Mouse (Mus musculus): ENCODE measurements around the gene Olfr961. TPM values are rescaled to one million over a fixed set of nuclear protein-coding genes. Genes with fewer than 3 reads are reported as not detected.
A peak's percentile ranks its signal among the peaks of the same experiment; 100 is the strongest.

Olfr961 gene
- total and polyA plus RNA-seq, 3 experiments = not detected

- Histone ChIP-seq H3K4me3 (replicated peaks in 1 of 3; ENCODE audit: low read depth in 2 of 3, low read length in 2 of 3, poor library complexity in 1 of 3) (no peak overlapping the region), H3K9me3 (replicated peaks; ENCODE audit: low read length) (no peaks in the 10 kb centered on the region), H3K79me2 (replicated peaks; ENCODE audit: control insufficient read depth, extremely low read depth, insufficient read depth, poor library complexity, severe bottlenecking) (no peaks in the 10 kb centered on the region), H3K9ac (ENCODE audit: insufficient read depth, low read depth) (no peak overlapping the region), H3K4me1 (ENCODE audit: control insufficient read depth in 1 of 2, insufficient read depth in 2 of 2) (0 out of 4 replicates have a peak, but pooled peaks cover 0 to 2% of the 10 kb centered on the region in 2 experiments), H3K27ac (ENCODE audit: insufficient read depth, low read depth) (no peak overlapping the region), H3K36me3 (replicated peaks in 1 of 2; ENCODE audit: control insufficient read depth in 1 of 2, insufficient read depth in 1 of 2, low read length in 1 of 2) (no peaks in the 10 kb centered on the region), H3K27me3 (replicated peaks) (no peaks in the 10 kb centered on the region), H3K4me2 (ENCODE audit: insufficient read depth, low read depth, poor library complexity, severe bottlenecking) (no peak overlapping the region)
- no peak for DNase-seq (ENCODE audit: extremely low read depth)
- in situ Hi-C loops (cut with MboI; ENCODE audit: low pct_ligation_motif_present, low pct_unique_long_range_greater_than_20kb, low sequenced_read_pairs) (no loop called here), dilution Hi-C loops (cut with MboI; ENCODE audit: extremely low pct_ligation_motif_present, extremely low pct_unique_long_range_greater_than_20kb, low sequenced_read_pairs) (no loop called here)
- no peak for TF ChIP-seq SIN3A (IDR thresholded peaks at IDR 0.05; ENCODE audit: low read length)
- TF ChIP-seq KAT2A (IDR thresholded peaks at IDR 0.05; ENCODE audit: insufficient replicate concordance, low read length) = no peak
- no peak for TF ChIP-seq HCFC1 (IDR thresholded peaks at IDR 0.05; ENCODE audit: low read depth, low read length)
- no peak for TF ChIP-seq MXI1 (IDR thresholded peaks at IDR 0.05; ENCODE audit: low read depth, low read length)
- TF ChIP-seq NELFE (IDR thresholded peaks at IDR 0.05; ENCODE audit: low read depth, low read length) = no peak
- no peak for TF ChIP-seq ZKSCAN1 (IDR thresholded peaks at IDR 0.05; ENCODE audit: borderline replicate concordance, low read depth, low read length)
- TF ChIP-seq NRF1 (IDR thresholded peaks at IDR 0.05; ENCODE audit: low read depth, low read length) = no peak
- TF ChIP-seq EP300 (IDR thresholded peaks at IDR 0.05; ENCODE audit: low read length) = no peak
- no peak for TF ChIP-seq E2F4 (IDR thresholded peaks at IDR 0.05; ENCODE audit: insufficient replicate concordance, low read depth, low read length)
Observed at GRCm38 (mm10) chr9:39678557-39678956, 33.7 kb downstream of the Olfr961 start.

GRCm38 (mm10) chr9:39679280-39679679 is 34.4 kb downstream of the Olfr961 start:
- 0 out of 4 replicates have a peak, but pooled peaks cover 0 to 2% of the 10 kb centered on the region in 2 experiments for H3K4me1 ChIP-seq (ENCODE audit: control insufficient read depth in 1 of 2, insufficient read depth in 2 of 2)
- H3K4me2 ChIP-seq (ENCODE audit: insufficient read depth, low read depth, poor library complexity, severe bottlenecking) = no peak overlapping the region
- H3K9me3 ChIP-seq (replicated peaks; ENCODE audit: low read length) = no peaks in the 10 kb centered on the region
- dilution Hi-C loops (cut with MboI; ENCODE audit: extremely low pct_ligation_motif_present, extremely low pct_unique_long_range_greater_than_20kb, low sequenced_read_pairs) = no loop called here
- H3K4me3 ChIP-seq (replicated peaks in 1 of 3; ENCODE audit: low read depth in 2 of 3, low read length in 2 of 3, poor library complexity in 1 of 3) = no peak overlapping the region
- in situ Hi-C loops (cut with MboI; ENCODE audit: low pct_ligation_motif_present, low pct_unique_long_range_greater_than_20kb, low sequenced_read_pairs) = no loop called here
- TF ChIP-seq IRF4 (IDR thresholded peaks at IDR 0.05; ENCODE audit: low read depth, low read length) (no peak), NRF1 (IDR thresholded peaks at IDR 0.05; ENCODE audit: low read depth, low read length) (no peak), UBTF (IDR thresholded peaks at IDR 0.05; ENCODE audit: low read depth, low read length) (no peak), BHLHE40 (IDR thresholded peaks at IDR 0.05; ENCODE audit: low read depth, low read length) (no peak), JUND (conservative IDR thresholded peaks at IDR 0.05; ENCODE audit: low read depth, low read length) (no peak), EP300 (IDR thresholded peaks at IDR 0.05; ENCODE audit: low read length) (no peak), CHD1 (IDR thresholded peaks at IDR 0.05; ENCODE audit: low read depth, low read length) (no peak), ZNF384 (IDR thresholded peaks at IDR 0.05; ENCODE audit: low read depth, low read length) (no peak), ELF1 (IDR thresholded peaks at IDR 0.05; ENCODE audit: low read depth, low read length) (no peak), MAZ (IDR thresholded peaks at IDR 0.05; ENCODE audit: low read depth, low read length) (no peak), MAX (IDR thresholded peaks at IDR 0.05; ENCODE audit: low read length) (no peak), SIN3A (IDR thresholded peaks at IDR 0.05; ENCODE audit: low read length) (no peak), SMC3 (IDR thresholded peaks at IDR 0.05; ENCODE audit: low read depth, low read length) (no peak), MAFK (IDR thresholded peaks at IDR 0.05; ENCODE audit: insufficient replicate concordance, low read length) (no peak)
- H3K36me3 ChIP-seq (replicated peaks in 1 of 2; ENCODE audit: control insufficient read depth in 1 of 2, insufficient read depth in 1 of 2, low read length in 1 of 2) = no peaks in the 10 kb centered on the region
- no peaks in the 10 kb centered on the region for H3K79me2 ChIP-seq (replicated peaks; ENCODE audit: control insufficient read depth, extremely low read depth, insufficient read depth, poor library complexity, severe bottlenecking)
- H3K9ac ChIP-seq (ENCODE audit: insufficient read depth, low read depth) = no peak overlapping the region
- H3K27ac ChIP-seq (ENCODE audit: insufficient read depth, low read depth) = no peak overlapping the region
- DNase-seq (ENCODE audit: extremely low read depth) = peak; percentile 17
- H3K27me3 ChIP-seq (replicated peaks) = no peaks in the 10 kb centered on the region

Other genes starting within 250 kb of the Olfr961 start
- not detected in 2 replicates for gene Olfr952, start 217.9 kb upstream of the Olfr961 start, total RNA-seq (2012; rRNA removed)
- not detected in 2 replicates for gene Olfr952, start 217.9 kb upstream of the Olfr961 start, total RNA-seq (2014; rRNA removed)
- not detected in 2 replicates for gene Olfr952, start 217.9 kb upstream of the Olfr961 start, polyA plus RNA-seq (2012; ENCODE audit: insufficient read length, low read depth)
- not detected in 2 replicates for gene Olfr954, start 188.4 kb upstream of the Olfr961 start, total RNA-seq (2012; rRNA removed)
- not detected in 2 replicates for gene Olfr954, start 188.4 kb upstream of the Olfr961 start, total RNA-seq (2014; rRNA removed)
- gene Olfr954, start 188.4 kb upstream of the Olfr961 start, polyA plus RNA-seq (2012; ENCODE audit: insufficient read length, low read depth) = not detected in 2 replicates
- not detected in 2 replicates for gene Olfr955, start 173.1 kb upstream of the Olfr961 start, total RNA-seq (2012; rRNA removed)
- gene Olfr955, start 173.1 kb upstream of the Olfr961 start, total RNA-seq (2014; rRNA removed) = not detected in 2 replicates
- gene Olfr955, start 173.1 kb upstream of the Olfr961 start, polyA plus RNA-seq (2012; ENCODE audit: insufficient read length, low read depth) = not detected in 2 replicates
- gene Olfr44, start 151.1 kb upstream of the Olfr961 start, total RNA-seq (2012; rRNA removed) = not detected in 2 replicates
- not detected in 2 replicates for gene Olfr44, start 151.1 kb upstream of the Olfr961 start, total RNA-seq (2014; rRNA removed)
- not detected in 2 replicates for gene Olfr44, start 151.1 kb upstream of the Olfr961 start, polyA plus RNA-seq (2012; ENCODE audit: insufficient read length, low read depth)
- gene Olfr957, start 129.3 kb upstream of the Olfr961 start, total RNA-seq (2012; rRNA removed) = not detected in 2 replicates
- gene Olfr957, start 129.3 kb upstream of the Olfr961 start, total RNA-seq (2014; rRNA removed) = not detected in 2 replicates
- not detected in 2 replicates for gene Olfr957, start 129.3 kb upstream of the Olfr961 start, polyA plus RNA-seq (2012; ENCODE audit: insufficient read length, low read depth)
- not detected in 2 replicates for gene Olfr958, start 91.0 kb upstream of the Olfr961 start, total RNA-seq (2012; rRNA removed)
- not detected in 2 replicates for gene Olfr958, start 91.0 kb upstream of the Olfr961 start, total RNA-seq (2014; rRNA removed)
- gene Olfr958, start 91.0 kb upstream of the Olfr961 start, polyA plus RNA-seq (2012; ENCODE audit: insufficient read length, low read depth) = not detected in 2 replicates
- gene Olfr959, start 69.5 kb upstream of the Olfr961 start, total RNA-seq (2012; rRNA removed) = not detected in 2 replicates
- not detected in 2 replicates for gene Olfr959, start 69.5 kb upstream of the Olfr961 start, total RNA-seq (2014; rRNA removed)
- gene Olfr959, start 69.5 kb upstream of the Olfr961 start, polyA plus RNA-seq (2012; ENCODE audit: insufficient read length, low read depth) = not detected in 2 replicates
- gene AW551984, start 40.7 kb upstream of the Olfr961 start, total RNA-seq (2012; rRNA removed) = not detected in 2 replicates
- gene AW551984, start 40.7 kb upstream of the Olfr961 start, total RNA-seq (2014; rRNA removed) = not detected in 2 replicates
- not detected in 2 replicates for gene AW551984, start 40.7 kb upstream of the Olfr961 start, polyA plus RNA-seq (2012; ENCODE audit: insufficient read length, low read depth)
- not detected in 2 replicates for gene Olfr148, start 34.4 kb upstream of the Olfr961 start, total RNA-seq (2012; rRNA removed)
- not detected in 2 replicates for gene Olfr148, start 34.4 kb upstream of the Olfr961 start, total RNA-seq (2014; rRNA removed)
- gene Olfr148, start 34.4 kb upstream of the Olfr961 start, polyA plus RNA-seq (2012; ENCODE audit: insufficient read length, low read depth) = not detected in 2 replicates
- not detected in 2 replicates for gene Olfr960, start 23.7 kb upstream of the Olfr961 start, total RNA-seq (2012; rRNA removed)
- not detected in 2 replicates for gene Olfr960, start 23.7 kb upstream of the Olfr961 start, total RNA-seq (2014; rRNA removed)
- gene Olfr960, start 23.7 kb upstream of the Olfr961 start, polyA plus RNA-seq (2012; ENCODE audit: insufficient read length, low read depth) = not detected in 2 replicates
- not detected in 2 replicates for gene Olfr963, start 22.1 kb downstream of the Olfr961 start, total RNA-seq (2012; rRNA removed)
- gene Olfr963, start 22.1 kb downstream of the Olfr961 start, total RNA-seq (2014; rRNA removed) = not detected in 2 replicates
- not detected in 2 replicates for gene Olfr963, start 22.1 kb downstream of the Olfr961 start, polyA plus RNA-seq (2012; ENCODE audit: insufficient read length, low read depth)
- gene Olfr149, start 62.0 kb downstream of the Olfr961 start, total RNA-seq (2012; rRNA removed) = not detected in 2 replicates
- gene Olfr149, start 62.0 kb downstream of the Olfr961 start, total RNA-seq (2014; rRNA removed) = not detected in 2 replicates
- gene Olfr149, start 62.0 kb downstream of the Olfr961 start, polyA plus RNA-seq (2012; ENCODE audit: insufficient read length, low read depth) = not detected in 2 replicates
- not detected in 2 replicates for gene Olfr965, start 66.3 kb downstream of the Olfr961 start, total RNA-seq (2012; rRNA removed)
- gene Olfr965, start 66.3 kb downstream of the Olfr961 start, total RNA-seq (2014; rRNA removed) = not detected in 2 replicates
- not detected in 2 replicates for gene Olfr965, start 66.3 kb downstream of the Olfr961 start, polyA plus RNA-seq (2012; ENCODE audit: insufficient read length, low read depth)
- gene Olfr150, start 85.9 kb downstream of the Olfr961 start, total RNA-seq (2012; rRNA removed) = not detected in 2 replicates
- gene Olfr150, start 85.9 kb downstream of the Olfr961 start, total RNA-seq (2014; rRNA removed) = not detected in 2 replicates
- gene Olfr150, start 85.9 kb downstream of the Olfr961 start, polyA plus RNA-seq (2012; ENCODE audit: insufficient read length, low read depth) = not detected in 2 replicates
- not detected in 2 replicates for gene Olfr967, start 101.2 kb downstream of the Olfr961 start, total RNA-seq (2012; rRNA removed)
- not detected in 2 replicates for gene Olfr967, start 101.2 kb downstream of the Olfr961 start, total RNA-seq (2014; rRNA removed)
- not detected in 2 replicates for gene Olfr967, start 101.2 kb downstream of the Olfr961 start, polyA plus RNA-seq (2012; ENCODE audit: insufficient read length, low read depth)
- not detected in 2 replicates for gene Olfr968, start 138.2 kb downstream of the Olfr961 start, total RNA-seq (2012; rRNA removed)
- gene Olfr968, start 138.2 kb downstream of the Olfr961 start, total RNA-seq (2014; rRNA removed) = not detected in 2 replicates
- gene Olfr968, start 138.2 kb downstream of the Olfr961 start, polyA plus RNA-seq (2012; ENCODE audit: insufficient read length, low read depth) = not detected in 2 replicates
- not detected in 2 replicates for gene Olfr969, start 145.9 kb downstream of the Olfr961 start, total RNA-seq (2012; rRNA removed)
- not detected in 2 replicates for gene Olfr969, start 145.9 kb downstream of the Olfr961 start, total RNA-seq (2014; rRNA removed)
- gene Olfr969, start 145.9 kb downstream of the Olfr961 start, polyA plus RNA-seq (2012; ENCODE audit: insufficient read length, low read depth) = not detected in 2 replicates
- not detected in 2 replicates for gene Olfr970, start 163.8 kb downstream of the Olfr961 start, total RNA-seq (2012; rRNA removed)
- gene Olfr970, start 163.8 kb downstream of the Olfr961 start, total RNA-seq (2014; rRNA removed) = not detected in 2 replicates
- not detected in 2 replicates for gene Olfr970, start 163.8 kb downstream of the Olfr961 start, polyA plus RNA-seq (2012; ENCODE audit: insufficient read length, low read depth)
- not detected in 2 replicates for gene Olfr971, start 191.8 kb downstream of the Olfr961 start, total RNA-seq (2012; rRNA removed)
- gene Olfr971, start 191.8 kb downstream of the Olfr961 start, total RNA-seq (2014; rRNA removed) = not detected in 2 replicates
- not detected in 2 replicates for gene Olfr971, start 191.8 kb downstream of the Olfr961 start, polyA plus RNA-seq (2012; ENCODE audit: insufficient read length, low read depth)
- not detected in 2 replicates for gene Olfr972, start 221.3 kb downstream of the Olfr961 start, total RNA-seq (2012; rRNA removed)
- gene Olfr972, start 221.3 kb downstream of the Olfr961 start, total RNA-seq (2014; rRNA removed) = not detected in 2 replicates
- not detected in 2 replicates for gene Olfr972, start 221.3 kb downstream of the Olfr961 start, polyA plus RNA-seq (2012; ENCODE audit: insufficient read length, low read depth)